Mouse (Mus musculus) frontal cortex, adult 2 months (tissue): ENCODE data around the gene Zbtb16. TPM values are rescaled to one million over a fixed set of nuclear protein-coding genes. Genes with fewer than 3 reads are reported as not detected.

ENCODE experiments used
- DNase-seq, 2 experiments: peaks; one replicate each; pipeline ENCODE4 v3.0.0; 2022; ENCODE audit warnings: low spot score in 1 of 2; ENCODE audit errors: extremely low spot score in 1 of 2
- polyA plus RNA-seq: library from polyadenylated mRNA; depleted of rRNA; stranded (reverse); fragments of >200 nt; gene quantifications from 2 replicates; pipeline ENCODE4 v1.2.3, GENCODE M21; 2012

The Zbtb16 gene
- polyA plus RNA-seq, 1 experiment, result 16.1 TPM

DNA sequence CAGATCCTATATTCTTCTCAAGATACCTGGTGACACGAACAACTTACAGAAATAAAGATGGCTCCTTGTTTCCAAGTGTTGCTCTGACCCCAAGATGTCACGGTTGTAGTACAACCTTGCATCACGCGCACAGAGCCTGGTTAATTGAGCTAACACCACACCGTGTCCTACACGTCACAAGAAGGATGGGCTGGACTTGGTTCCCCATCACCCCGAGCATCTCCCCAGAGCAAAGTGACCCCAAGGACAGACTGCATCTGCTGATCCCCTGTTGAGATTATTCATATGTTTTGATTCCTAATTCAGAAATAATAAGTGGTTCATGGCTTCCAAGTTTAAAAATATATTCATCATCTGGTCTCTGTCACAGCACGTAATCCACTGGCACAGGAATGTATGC lies 62.3 kb downstream of the Zbtb16 start:
- DNase-seq, result no peak

DNA sequence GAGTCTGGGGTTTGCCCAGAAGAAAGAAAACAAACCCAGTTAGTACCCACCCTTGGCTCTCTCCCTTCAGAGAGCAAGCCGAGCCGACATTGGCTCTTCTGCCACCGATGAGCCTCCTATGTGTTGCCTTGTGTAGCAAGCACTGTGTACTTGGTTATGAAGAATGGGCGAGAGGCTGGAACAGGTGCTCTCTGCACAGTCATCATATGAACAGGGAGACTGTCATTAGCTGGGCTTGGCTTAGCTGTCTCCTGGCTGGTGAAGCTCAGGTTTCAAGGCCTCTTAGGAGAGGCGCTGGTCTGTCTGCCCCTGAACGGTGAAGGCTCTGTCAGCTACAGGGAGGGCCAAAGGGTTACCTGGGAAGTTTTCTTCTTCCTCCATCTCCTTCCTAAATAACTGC lies 62.9 kb downstream of the Zbtb16 start:
- DNase-seq, result no peak

DNA sequence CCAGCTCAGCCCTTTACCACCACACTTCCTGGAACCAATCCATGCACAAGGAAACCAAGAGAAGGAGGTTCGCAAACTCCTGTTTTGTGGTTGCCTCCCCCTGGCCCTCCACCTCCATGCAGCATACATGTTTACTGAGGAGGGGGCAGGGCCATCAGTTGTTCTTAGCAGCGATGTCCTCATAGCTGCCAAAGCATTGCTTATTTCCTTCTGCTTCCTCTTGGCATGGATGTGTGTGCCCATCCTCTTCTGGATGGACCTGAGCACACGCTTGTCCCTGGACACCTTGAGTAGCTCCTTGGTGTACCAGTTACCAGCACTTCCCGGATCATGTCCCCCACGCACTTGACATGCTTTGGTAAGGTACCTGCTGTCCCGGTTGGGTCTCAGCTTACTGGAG lies 64.5 kb downstream of the Zbtb16 start:
- no peak for DNase-seq

DNA sequence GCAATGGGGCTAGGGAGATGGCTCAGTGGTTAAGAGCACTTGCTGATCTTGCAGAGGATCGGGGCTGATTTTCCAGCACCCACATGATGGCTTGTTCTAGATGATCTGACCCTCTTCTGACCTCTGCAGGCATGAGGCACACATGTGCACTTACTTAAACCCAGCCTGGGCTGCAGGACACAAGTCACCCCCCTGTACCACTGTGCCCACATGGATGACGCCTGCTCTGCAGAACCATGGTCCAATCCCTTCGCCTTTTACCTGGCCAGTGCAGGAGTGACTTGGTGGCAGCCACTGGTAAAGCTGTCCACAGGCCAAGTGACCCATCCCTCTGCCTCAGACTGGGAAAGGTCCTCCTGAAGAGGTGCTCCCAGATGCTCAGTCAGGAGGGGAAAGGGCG lies 67.1 kb downstream of the Zbtb16 start:
- no peak for DNase-seq

DNA sequence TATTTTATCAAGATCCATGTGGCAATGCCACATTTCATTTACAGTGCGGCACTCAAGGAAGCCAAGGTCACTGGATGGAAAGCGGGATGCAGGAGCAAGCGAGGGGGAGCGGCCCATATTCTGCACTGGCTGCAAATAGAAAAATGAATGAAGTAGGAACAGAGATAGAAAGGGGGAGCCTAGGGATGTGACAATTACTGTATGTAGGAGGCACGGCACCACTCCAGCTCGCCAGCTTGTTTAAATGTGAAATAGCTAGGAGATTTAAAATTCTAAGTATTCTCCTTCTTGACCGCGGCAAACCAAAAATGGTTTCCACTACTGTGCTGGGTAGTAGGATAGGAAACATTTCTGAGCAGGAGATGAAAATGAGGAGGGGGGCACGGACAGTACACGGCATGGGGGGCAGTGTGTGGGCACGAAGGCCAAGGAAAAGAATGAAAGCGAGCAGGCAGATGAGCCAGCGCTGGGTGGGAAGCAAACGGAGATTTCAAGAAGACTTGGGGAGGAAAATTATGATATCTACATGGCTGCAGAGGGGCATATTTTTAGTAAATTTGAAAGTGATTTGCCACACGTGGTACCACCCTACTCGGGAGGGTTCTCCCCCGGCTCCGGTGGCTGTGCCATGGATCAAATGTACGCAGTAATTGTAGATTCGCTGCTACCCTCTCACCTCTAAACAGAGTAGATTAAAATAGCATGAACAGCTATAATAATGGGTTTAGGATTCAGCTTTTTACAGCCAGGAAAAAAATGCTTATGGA lies 68.2 kb downstream of the Zbtb16 start:
- peak; percentile 63 to 78 for DNase-seq

DNA sequence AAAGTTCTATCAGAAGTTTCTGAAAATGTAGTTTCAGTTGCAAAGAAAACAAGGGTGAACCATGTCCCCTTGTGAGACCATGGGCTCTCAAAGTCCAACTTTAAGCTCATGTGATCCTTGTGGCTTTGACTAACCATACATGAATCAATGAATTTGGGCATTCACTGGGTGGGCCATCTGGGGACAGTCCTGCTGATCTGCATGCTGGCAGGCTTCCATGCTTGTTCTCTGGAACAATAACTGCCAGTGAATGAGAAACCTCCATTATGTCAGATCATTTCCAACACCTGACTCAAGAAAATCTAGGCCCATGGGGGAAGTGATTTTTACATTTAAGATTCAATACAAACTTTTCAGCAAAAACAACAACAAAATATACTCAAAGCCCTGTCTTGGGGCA lies 70.1 kb downstream of the Zbtb16 start:
- DNase-seq, result no peak

DNA sequence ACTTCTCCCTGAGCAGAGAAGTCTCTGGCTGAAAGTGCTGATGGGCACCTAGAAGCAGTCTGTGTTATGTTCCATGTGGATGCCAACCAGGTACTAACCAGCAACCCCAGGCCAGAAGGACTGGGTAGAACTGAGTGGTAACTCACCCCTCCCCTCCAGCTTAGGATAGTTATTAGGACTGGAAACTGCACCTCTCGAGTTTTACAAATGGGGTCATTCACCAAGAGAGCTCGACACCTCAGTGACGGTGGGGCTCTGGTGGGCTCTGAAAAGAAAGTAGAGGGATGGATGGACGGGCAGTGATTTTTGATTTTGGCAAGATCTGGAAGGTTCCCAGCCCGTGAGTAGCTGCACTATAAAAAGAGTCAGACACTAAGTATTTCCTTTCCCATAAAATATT lies 71.7 kb downstream of the Zbtb16 start:
- DNase-seq, result no peak

DNA sequence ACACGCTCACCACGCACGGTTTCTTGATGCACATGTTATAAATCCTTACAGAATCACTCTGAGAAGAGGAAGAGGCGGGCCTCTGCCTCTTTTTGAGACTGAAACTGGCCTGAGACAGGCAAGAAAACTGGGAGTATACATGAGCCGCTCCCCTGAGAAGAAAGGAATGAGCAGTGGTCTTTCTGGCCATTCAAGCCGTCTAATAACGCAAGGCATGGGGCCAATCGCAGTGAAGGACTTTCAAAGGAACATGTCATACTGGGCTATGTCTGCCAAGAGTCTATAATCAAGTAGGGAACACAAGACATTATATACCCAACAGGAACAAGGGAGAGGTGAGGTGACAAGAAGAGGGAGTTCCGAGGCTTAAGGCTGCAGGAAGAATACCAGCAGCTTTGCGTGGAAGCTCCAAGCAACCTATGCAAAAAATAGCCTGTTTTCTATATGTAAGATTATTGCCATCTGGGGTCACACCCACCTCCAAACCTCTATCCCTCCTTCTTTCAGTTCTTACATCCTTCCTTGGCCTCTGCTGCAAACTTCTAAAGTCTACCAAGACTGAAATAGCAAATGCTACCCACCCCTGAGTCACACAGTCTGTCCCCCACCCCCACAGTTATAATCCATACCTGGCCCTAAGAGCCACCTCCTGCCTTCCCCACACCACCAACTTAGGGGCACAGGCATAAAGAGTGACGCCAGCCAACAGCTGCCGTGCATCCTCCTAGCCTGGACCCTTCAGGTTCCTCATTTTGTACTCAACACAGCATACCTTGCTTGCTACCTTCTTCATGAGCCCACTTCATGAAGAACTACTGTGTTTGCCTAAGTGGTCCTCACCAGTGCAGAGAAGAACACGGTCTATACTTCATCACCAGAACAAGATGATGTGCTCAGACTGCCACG lies 74.0 kb downstream of the Zbtb16 start:
- DNase-seq, result no peak

DNA sequence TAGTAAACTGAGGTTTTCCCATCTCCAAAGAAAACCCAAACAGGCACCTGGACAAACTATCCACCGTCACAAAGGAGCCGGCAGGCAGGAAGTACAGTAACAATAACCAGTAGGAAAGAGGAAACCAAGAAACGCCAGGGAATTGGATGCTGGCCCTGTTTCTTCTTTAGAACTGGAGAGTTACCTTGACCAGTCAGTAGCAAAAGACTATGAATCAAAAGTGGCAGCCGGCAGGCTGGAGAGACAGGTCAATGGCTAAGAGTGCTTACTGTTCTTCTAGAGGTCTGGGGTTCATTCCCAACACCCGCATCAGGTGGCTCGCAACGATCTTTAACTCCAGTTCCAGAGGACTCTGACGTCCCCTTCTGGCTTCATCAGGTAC lies 74.9 kb downstream of the Zbtb16 start:
- DNase-seq, result no peak

DNA sequence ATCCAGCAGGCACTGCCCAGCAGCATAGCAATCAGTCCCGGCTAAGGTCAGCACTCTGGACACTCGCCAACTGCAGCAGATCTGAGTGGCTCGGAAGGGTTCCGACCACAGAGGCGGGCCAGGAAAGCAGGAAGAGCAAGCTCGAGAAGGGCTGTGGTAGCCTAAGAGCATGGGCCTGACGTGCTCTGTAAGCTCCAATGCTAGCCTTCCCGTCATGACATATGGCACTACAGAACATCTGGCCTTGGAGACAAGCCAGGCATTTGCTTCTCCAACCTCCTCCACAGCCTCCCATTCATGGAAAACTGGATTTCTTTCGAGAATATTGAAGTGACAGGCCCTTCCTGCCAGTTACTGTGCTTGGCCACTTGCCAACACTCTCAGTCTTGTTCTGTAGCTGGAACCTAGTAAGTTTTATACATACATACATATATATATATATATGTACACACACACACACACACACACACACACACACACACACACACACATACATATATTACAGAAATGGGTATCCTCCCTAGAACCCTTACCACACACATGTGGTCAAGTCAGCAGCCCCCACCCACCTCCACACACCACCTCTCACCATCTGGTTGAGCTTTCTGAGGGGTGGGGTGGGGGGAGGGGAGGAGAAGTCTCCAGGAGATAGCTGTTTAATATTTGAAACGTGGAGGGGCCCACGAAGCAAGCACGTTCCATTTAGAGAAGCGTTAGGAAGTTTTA lies 75.4 kb downstream of the Zbtb16 start:
- DNase-seq, result peak; percentile 66 to 82

DNA sequence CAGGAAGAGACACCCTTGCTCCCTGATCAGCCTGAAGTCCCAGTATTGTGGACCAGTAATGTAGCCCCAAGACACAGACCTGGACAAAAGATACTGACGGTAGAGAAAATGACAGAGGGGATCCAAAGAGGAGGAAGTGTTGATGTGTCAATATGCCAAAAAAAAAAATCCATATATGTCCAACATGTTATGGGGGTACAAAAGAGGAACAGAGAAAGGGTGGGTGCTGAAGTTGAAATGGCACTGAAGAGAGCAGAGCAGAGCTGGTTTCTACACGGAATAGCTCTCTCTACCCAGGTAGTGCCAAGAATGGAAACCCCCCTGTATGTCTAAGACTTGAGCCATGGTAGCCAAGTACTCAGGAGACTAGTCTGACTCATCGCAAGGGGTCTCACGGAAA lies 76.9 kb downstream of the Zbtb16 start:
- DNase-seq, result no peak

DNA sequence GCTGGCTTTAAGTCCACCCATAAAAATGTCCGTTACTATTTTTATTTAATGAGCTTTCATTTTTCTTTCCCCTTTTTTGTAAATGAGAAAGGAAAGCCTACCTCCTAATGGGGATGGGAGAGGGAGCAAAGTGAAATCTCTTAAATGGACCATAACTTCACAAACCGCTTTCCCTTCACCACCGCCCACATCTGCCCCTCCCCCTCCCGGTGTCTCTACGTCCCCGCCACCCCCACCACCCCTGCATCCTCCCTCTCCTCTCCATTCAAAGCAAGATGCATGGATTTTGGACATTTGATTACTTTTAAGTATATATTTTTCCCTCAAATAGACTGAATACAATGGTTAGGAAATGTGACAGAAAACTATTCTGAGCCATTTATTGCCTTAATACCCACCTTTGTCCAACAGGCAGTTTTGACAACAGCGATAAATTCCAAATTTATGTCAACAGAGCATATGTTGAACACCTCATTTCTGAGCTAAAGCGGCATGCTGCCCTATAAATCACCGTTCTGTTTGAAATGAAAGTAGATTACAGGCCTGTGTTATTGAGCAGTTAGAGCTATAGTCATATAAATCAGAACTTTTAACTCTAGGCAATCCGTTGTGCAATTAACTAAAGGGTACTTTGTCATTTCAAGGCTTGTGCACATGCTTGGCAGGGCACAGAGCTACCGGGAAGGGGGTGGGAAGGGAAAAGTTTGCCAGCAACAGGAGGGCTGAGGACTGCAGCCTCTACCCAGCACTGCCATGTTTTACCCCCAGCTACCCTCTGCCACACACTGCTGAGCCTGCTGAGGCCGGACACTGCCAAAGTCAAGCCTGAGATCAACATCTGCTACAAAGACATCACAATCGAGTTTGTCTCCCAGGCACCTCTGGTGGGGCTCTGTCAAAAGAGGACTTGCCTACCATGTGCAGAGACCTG lies 78.1 kb downstream of the Zbtb16 start:
- no peak for DNase-seq

DNA sequence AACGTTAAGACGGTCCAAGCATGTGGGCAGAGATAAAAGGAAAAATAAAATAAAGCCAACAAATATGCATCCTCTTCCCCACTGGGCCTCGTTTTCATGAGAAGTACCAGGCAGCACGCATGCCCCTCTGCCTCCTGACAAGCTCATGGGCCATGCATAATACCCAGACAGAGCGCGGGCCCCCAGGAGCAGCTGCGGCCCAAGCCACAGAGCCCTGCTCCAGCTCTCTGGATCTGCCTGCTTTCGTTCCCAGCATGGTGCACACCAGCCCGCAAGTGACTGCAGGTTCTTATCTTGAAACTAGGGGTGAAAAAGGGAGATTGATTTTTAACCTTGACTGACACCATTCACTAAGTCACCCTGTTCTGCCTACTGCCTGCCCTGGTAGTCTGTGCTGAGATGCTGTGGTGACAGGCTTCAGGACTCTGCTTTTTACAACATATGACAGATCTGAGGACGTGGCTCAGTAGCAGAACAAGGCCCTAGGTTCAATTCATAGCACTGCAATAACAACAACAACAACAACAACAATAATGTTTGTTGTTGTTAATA lies 79.7 kb downstream of the Zbtb16 start:
- no peak for DNase-seq

DNA sequence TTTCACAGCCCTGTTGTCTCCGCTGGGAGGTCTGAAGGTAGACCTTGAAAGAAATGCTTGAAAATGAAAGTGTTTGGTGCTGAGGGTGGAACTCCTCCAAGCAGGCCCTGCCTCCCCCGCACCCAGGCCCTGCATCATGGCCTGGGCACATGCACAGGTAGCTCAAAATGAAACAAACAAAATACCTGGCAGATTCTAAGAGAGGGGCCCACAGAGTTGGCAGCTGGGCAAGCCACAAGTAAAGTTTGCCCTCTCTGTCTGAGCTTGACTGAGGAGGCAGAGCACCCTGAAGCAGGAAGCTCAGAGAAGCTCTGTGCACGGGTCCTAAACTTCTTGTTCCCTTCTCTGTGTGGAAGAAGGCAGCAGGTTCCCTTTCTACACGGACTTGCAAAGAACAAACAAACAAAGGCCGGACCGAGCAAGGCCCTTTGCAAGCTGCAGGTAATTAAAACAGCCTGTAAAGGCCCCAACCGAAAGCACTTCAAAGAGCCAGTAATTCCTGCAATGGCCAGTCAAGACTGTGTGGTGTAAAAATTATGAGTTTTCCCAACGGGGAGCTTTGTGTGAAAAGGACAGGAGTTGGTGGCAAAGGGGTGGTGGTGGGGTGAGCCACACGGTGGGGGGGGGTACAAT lies 80.5 kb downstream of the Zbtb16 start:
- DNase-seq, result no peak

DNA sequence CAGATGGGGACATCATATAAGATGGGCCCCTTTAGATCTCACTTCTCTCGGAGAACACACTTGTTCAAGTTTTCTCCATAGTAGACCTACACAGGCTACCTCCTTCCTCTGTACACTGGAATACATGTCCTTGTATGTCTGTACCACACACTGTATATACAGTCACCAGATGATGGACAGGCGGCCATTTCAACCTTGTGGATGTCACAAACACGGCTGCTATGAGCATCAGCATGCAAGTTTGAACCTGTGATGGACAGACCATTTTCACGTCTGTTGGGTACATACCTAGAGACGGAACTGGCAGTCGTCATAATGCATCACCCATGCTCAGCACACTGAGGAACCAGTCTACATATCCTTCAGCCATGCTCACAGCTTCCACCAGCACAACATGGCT lies 81.6 kb downstream of the Zbtb16 start:
- DNase-seq, result no peak

DNA sequence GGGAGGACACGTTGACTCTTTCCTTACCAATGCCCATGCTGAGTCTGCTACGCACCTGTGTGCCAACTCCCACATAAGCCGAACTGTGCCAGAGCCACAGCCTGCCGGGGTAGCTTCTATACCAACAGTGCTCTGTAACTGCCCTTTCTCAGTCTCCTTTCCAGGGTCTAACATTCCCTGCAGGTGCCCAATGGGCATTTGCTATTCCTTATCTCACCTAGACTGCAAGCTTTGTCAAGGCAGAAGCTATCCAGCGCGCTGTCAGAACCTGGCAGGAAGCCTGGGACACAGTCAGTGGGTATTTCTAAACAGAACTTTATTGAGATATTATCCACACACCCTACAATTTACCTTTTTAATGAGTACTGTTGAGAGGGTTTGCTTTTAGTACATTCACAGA lies 82.1 kb downstream of the Zbtb16 start:
- DNase-seq, result no peak

DNA sequence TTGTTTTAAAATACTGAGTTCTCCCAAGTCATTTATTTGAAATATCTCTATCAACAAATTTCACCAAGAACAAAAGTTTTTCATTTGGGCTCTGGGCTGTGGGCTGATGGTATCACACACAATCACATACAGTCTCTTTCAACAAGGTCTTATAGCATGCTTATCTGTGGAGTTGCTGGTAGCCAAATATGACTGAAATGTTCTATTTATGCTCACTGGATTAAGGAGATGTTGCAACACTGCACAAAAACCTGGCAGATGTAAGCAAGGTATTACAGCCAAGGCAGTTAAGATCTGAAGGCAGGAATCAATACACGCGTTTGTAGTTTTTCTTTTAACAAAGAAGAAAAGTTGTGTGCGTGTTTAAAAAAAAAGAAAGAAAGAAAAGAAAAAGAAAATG lies 84.1 kb downstream of the Zbtb16 start:
- no peak for DNase-seq

DNA sequence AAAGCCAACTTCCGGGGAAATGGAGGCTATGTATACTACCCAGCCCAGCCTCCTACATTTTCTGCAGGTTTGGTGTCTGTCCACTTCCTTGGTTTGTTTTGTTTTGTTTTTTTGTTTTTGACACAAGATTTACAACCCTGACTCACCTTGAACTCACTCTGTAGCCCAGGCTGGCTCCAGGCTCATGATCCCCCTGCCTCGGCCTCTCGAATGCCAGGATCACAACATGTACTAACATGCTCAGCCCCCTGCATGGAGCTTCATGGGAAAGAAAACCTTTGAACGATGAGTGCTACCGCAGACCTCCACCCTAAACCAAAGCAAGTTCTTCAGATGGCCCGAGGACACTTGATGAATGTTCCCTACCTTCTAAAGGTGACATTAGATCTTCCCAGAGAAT lies 86.4 kb downstream of the Zbtb16 start:
- DNase-seq, result no peak

DNA sequence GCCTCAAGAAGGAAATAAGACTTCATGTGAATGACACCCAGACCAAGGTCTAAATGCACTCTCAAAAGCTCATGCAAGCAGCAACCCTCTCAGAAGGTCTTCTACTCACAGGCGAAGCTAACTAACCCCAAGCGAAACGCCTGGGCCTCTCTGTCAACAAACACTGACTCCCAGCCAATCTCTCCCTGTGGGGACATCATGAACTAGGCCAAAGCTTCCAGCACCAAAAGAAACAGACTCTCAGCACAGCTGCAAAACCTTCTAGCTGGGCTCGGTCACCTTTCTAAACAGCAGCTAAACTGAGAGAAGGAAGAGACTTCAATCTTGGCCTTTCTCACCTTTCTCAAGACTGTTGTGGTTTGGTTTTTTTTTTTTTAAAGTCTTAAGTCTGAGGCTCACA lies 86.9 kb downstream of the Zbtb16 start:
- no peak for DNase-seq

DNA sequence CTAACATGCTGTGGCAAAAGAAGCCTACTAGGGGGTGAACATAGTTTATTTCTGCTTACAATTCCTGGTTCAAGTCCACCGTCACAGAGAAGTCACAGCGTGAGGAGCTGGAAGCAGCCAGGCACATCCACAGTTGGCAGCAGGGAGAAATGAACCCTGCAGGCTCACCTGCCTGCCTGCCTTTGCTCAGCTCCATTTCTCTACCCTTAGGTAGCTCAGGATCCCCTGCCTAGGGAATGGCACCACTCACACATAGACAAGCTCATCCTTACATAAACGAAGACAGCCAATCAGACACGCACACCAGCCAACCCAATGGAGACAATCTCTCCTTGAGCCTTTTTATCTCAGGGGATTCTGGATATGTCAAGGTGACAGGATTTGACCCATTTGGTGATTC lies 87.3 kb downstream of the Zbtb16 start:
- DNase-seq, result no peak
